Mouse (Mus musculus) natural killer cell, adult 2 months (primary cell): ENCODE measurements around the gene Prdm16.

Experiments used
- DNase-seq, 2 experiments: peaks; one replicate each; pipeline ENCODE4 v3.0.0; 2022; ENCODE audit warnings: low spot score in 2 of 2

Gene Prdm16

GRCm38 (mm10) chr4:154480544-154481260, 156.0 kb downstream of the Prdm16 start:
- no peak for DNase-seq

- no peak for DNase-seq
Measured at GRCm38 (mm10) chr4:154480143-154480542, 156.5 kb downstream of the Prdm16 start.

GRCm38 (mm10) chr4:154478933-154479613, 157.6 kb downstream of the Prdm16 start:
- no peak for DNase-seq

- DNase-seq, result no peak
Measured at GRCm38 (mm10) chr4:154473571-154474307, 162.9 kb downstream of the Prdm16 start.

GRCm38 (mm10) chr4:154472569-154472968, 164.1 kb downstream of the Prdm16 start:
- DNase-seq, result no peak

GRCm38 (mm10) chr4:154471447-154472101, 165.1 kb downstream of the Prdm16 start:
- DNase-seq, result no peak

- DNase-seq, result no peak
Measured at GRCm38 (mm10) chr4:154466305-154466704, 170.4 kb downstream of the Prdm16 start.

- no peak for DNase-seq
Measured at GRCm38 (mm10) chr4:154465123-154465522, 171.6 kb downstream of the Prdm16 start.

GRCm38 (mm10) chr4:154460021-154460420, 176.7 kb downstream of the Prdm16 start:
- DNase-seq, result no peak

- no peak for DNase-seq
Measured at GRCm38 (mm10) chr4:154457756-154458155, 178.9 kb downstream of the Prdm16 start.

- no peak for DNase-seq
Measured at GRCm38 (mm10) chr4:154456265-154456822, 180.3 kb downstream of the Prdm16 start.

- no peak for DNase-seq
Measured at GRCm38 (mm10) chr4:154450441-154450840, 186.2 kb downstream of the Prdm16 start.

GRCm38 (mm10) chr4:154450036-154450435, 186.6 kb downstream of the Prdm16 start:
- no peak for DNase-seq

GRCm38 (mm10) chr4:154449343-154449742, 187.3 kb downstream of the Prdm16 start:
- DNase-seq, result no peak

GRCm38 (mm10) chr4:154445721-154446120, 191.0 kb downstream of the Prdm16 start:
- no peak for DNase-seq

GRCm38 (mm10) chr4:154442645-154443304, 193.9 kb downstream of the Prdm16 start:
- DNase-seq, result no peak

GRCm38 (mm10) chr4:154439455-154440052, 197.1 kb downstream of the Prdm16 start:
- DNase-seq, result no peak

- no peak for DNase-seq
Measured at GRCm38 (mm10) chr4:154438610-154439009, 198.1 kb downstream of the Prdm16 start.

- no peak for DNase-seq
Measured at GRCm38 (mm10) chr4:154429770-154430169, 206.9 kb downstream of the Prdm16 start.

GRCm38 (mm10) chr4:154426901-154427300, 209.8 kb downstream of the Prdm16 start:
- no peak for DNase-seq

- no peak for DNase-seq
Measured at GRCm38 (mm10) chr4:154425284-154425683, 211.4 kb downstream of the Prdm16 start.
